Mouse (Mus musculus): ENCODE results near the gene Rpl37a. TPM values are rescaled to one million over a fixed set of nuclear protein-coding genes. Genes with fewer than 3 reads are reported as not detected.
A peak's percentile ranks its signal among the peaks of the same experiment; 100 is the strongest.

The Rpl37a gene
- polyA plus RNA-seq, 1 experiment from 2014 or later, result 1,456 TPM

- no peak overlapping the region for H3K4me3 ChIP-seq (ENCODE audit: low read depth, low read length)
- no peak for ATAC-seq (replicated peaks; ENCODE audit: low FRiP score)
- no peaks in the 10 kb centered on the region for H3K9me3 ChIP-seq (ENCODE audit: control insufficient read depth, low read length)
- no peaks in the 10 kb centered on the region for H3K36me3 ChIP-seq (ENCODE audit: control insufficient read depth, insufficient read depth, low read length)
- H3K4me2 ChIP-seq (ENCODE audit: low read depth, low read length, severe bottlenecking), result no peak overlapping the region
- H3K9ac ChIP-seq (ENCODE audit: low read length), result no peak overlapping the region
- no peaks in the 10 kb centered on the region; the same call in 1 of the 2 replicates for H3K27me3 ChIP-seq (ENCODE audit: control insufficient read depth, insufficient read depth, low read length)
- no peak overlapping the region for H3K27ac ChIP-seq (ENCODE audit: low read depth, low read length)
- DNase-seq (ENCODE audit: low spot score), result no peak
- H3K4me1 ChIP-seq (replicated peaks; ENCODE audit: control insufficient read depth, insufficient read depth, low read length), result 0 out of 2 replicates have a peak, but pooled peaks cover 2% of the 10 kb centered on the region
- 88% methylated on average over 5 of the region's 5 CpGs for WGBS
Observed at GRCm38 (mm10) chr1:72741406-72741805, 30.3 kb downstream of the Rpl37a start.

- WGBS, result 90% methylated on average over 8 of the region's 8 CpGs
- Histone ChIP-seq H3K4me3 (ENCODE audit: low read depth, low read length) (no peak overlapping the region), H3K4me2 (ENCODE audit: low read depth, low read length, severe bottlenecking) (no peak overlapping the region)
Observed at GRCm38 (mm10) chr1:72744816-72745506, 33.9 kb downstream of the Rpl37a start.

GRCm38 (mm10) chr1:72746382-72746781, 35.3 kb downstream of the Rpl37a start:
- Histone ChIP-seq H3K36me3 (ENCODE audit: control insufficient read depth, insufficient read depth, low read length) (no peaks in the 10 kb centered on the region), H3K4me2 (ENCODE audit: low read depth, low read length, severe bottlenecking) (no peak overlapping the region), H3K27ac (ENCODE audit: low read depth, low read length) (no peak overlapping the region), H3K9me3 (ENCODE audit: control insufficient read depth, low read length) (no peaks in the 10 kb centered on the region), H3K4me3 (ENCODE audit: low read depth, low read length) (no peak overlapping the region), H3K9ac (ENCODE audit: low read length) (no peak overlapping the region), H3K4me1 (replicated peaks; ENCODE audit: control insufficient read depth, insufficient read depth, low read length) (0 out of 2 replicates have a peak, but pooled peaks cover 4% of the 10 kb centered on the region), H3K27me3 (ENCODE audit: control insufficient read depth, insufficient read depth, low read length) (no peaks in the 10 kb centered on the region)
- DNase-seq (ENCODE audit: low spot score) (no peak), ATAC-seq (replicated peaks; ENCODE audit: low FRiP score) (no peak)
- 73% methylated on average over 7 of the region's 7 CpGs for WGBS

More at GRCm38 (mm10) chr1:72744816-72745506, 33.9 kb downstream of the Rpl37a start:
- no peaks in the 10 kb centered on the region for H3K36me3 ChIP-seq (ENCODE audit: control insufficient read depth, insufficient read depth, low read length)
- H3K4me1 ChIP-seq (replicated peaks; ENCODE audit: control insufficient read depth, insufficient read depth, low read length), result 0 out of 2 replicates have a peak, but pooled peaks cover 2% of the 10 kb centered on the region
- H3K9me3 ChIP-seq (ENCODE audit: control insufficient read depth, low read length), result no peaks in the 10 kb centered on the region
- no peak overlapping the region for H3K27ac ChIP-seq (ENCODE audit: low read depth, low read length)
- ATAC-seq (replicated peaks; ENCODE audit: low FRiP score) (no peak), DNase-seq (ENCODE audit: low spot score) (no peak)
- H3K27me3 ChIP-seq (ENCODE audit: control insufficient read depth, insufficient read depth, low read length), result no peaks in the 10 kb centered on the region
- no peak overlapping the region for H3K9ac ChIP-seq (ENCODE audit: low read length)

GRCm38 (mm10) chr1:72751371-72751781, 40.3 kb downstream of the Rpl37a start:
- ATAC-seq (replicated peaks; ENCODE audit: low FRiP score), result no peak
- Histone ChIP-seq H3K4me2 (ENCODE audit: low read depth, low read length, severe bottlenecking) (no peak overlapping the region), H3K27ac (ENCODE audit: low read depth, low read length) (no peak overlapping the region), H3K36me3 (ENCODE audit: control insufficient read depth, insufficient read depth, low read length) (no peaks in the 10 kb centered on the region), H3K27me3 (ENCODE audit: control insufficient read depth, insufficient read depth, low read length) (no peaks in the 10 kb centered on the region), H3K9me3 (ENCODE audit: control insufficient read depth, low read length) (no peaks in the 10 kb centered on the region), H3K4me3 (ENCODE audit: low read depth, low read length) (no peak overlapping the region), H3K9ac (ENCODE audit: low read length) (no peak overlapping the region), H3K4me1 (replicated peaks; ENCODE audit: control insufficient read depth, insufficient read depth, low read length) (0 out of 2 replicates have a peak, but pooled peaks cover 6% of the 10 kb centered on the region)
- 90% methylated on average over 7 of the region's 7 CpGs for WGBS
- no peak for DNase-seq (ENCODE audit: low spot score)

GRCm38 (mm10) chr1:72753211-72753610, 42.1 kb downstream of the Rpl37a start:
- Histone ChIP-seq H3K4me3 (ENCODE audit: low read depth, low read length) (no peak overlapping the region), H3K36me3 (ENCODE audit: control insufficient read depth, insufficient read depth, low read length) (no peaks in the 10 kb centered on the region), H3K27me3 (ENCODE audit: control insufficient read depth, insufficient read depth, low read length) (no peaks in the 10 kb centered on the region), H3K27ac (ENCODE audit: low read depth, low read length) (no peak overlapping the region), H3K9ac (ENCODE audit: low read length) (no peak overlapping the region), H3K9me3 (ENCODE audit: control insufficient read depth, low read length) (no peaks in the 10 kb centered on the region), H3K4me2 (ENCODE audit: low read depth, low read length, severe bottlenecking) (no peak overlapping the region), H3K4me1 (replicated peaks; ENCODE audit: control insufficient read depth, insufficient read depth, low read length) (0 out of 2 replicates have a peak, but pooled peaks cover 6% of the 10 kb centered on the region)
- DNase-seq (ENCODE audit: low spot score), result no peak
- WGBS, result 87% methylated on average over 6 of the region's 6 CpGs
- ATAC-seq (replicated peaks; ENCODE audit: low FRiP score), result no peak

- 60% methylated on average over 8 of the region's 8 CpGs for WGBS
- Histone ChIP-seq H3K27me3 (ENCODE audit: control insufficient read depth, insufficient read depth, low read length) (no peaks in the 10 kb centered on the region), H3K9ac (ENCODE audit: low read length) (no peak overlapping the region), H3K4me1 (replicated peaks; ENCODE audit: control insufficient read depth, insufficient read depth, low read length) (0 out of 2 replicates have a peak, but pooled peaks cover 2% of the 10 kb centered on the region), H3K4me3 (ENCODE audit: low read depth, low read length) (no peak overlapping the region), H3K27ac (ENCODE audit: low read depth, low read length) (no peak overlapping the region), H3K4me2 (ENCODE audit: low read depth, low read length, severe bottlenecking) (no peak overlapping the region), H3K9me3 (ENCODE audit: control insufficient read depth, low read length) (no peaks in the 10 kb centered on the region), H3K36me3 (ENCODE audit: control insufficient read depth, insufficient read depth, low read length) (no peaks in the 10 kb centered on the region)
- ATAC-seq (replicated peaks; ENCODE audit: low FRiP score), result no peak
- no peak for DNase-seq (ENCODE audit: low spot score)
Observed at GRCm38 (mm10) chr1:72755227-72755626, 44.1 kb downstream of the Rpl37a start.

GRCm38 (mm10) chr1:72755801-72756200, 44.7 kb downstream of the Rpl37a start:
- no peak overlapping the region for H3K4me3 ChIP-seq (ENCODE audit: low read depth, low read length)
- WGBS, result 55% methylated on average over 2 of the region's 2 CpGs
- H3K27me3 ChIP-seq (ENCODE audit: control insufficient read depth, insufficient read depth, low read length), result no peaks in the 10 kb centered on the region
- H3K4me1 ChIP-seq (replicated peaks; ENCODE audit: control insufficient read depth, insufficient read depth, low read length), result 0 out of 2 replicates have a peak, but pooled peaks cover 2% of the 10 kb centered on the region
- no peak overlapping the region for H3K9ac ChIP-seq (ENCODE audit: low read length)
- no peak overlapping the region for H3K27ac ChIP-seq (ENCODE audit: low read depth, low read length)
- DNase-seq (ENCODE audit: low spot score) (no peak), ATAC-seq (replicated peaks; ENCODE audit: low FRiP score) (peak; percentile 42; the same call in 1 of the 2 replicates)
- no peaks in the 10 kb centered on the region for H3K36me3 ChIP-seq (ENCODE audit: control insufficient read depth, insufficient read depth, low read length)
- H3K4me2 ChIP-seq (ENCODE audit: low read depth, low read length, severe bottlenecking), result no peak overlapping the region
- H3K9me3 ChIP-seq (ENCODE audit: control insufficient read depth, low read length), result no peaks in the 10 kb centered on the region

- Histone ChIP-seq H3K4me1 (replicated peaks; ENCODE audit: control insufficient read depth, insufficient read depth, low read length) (0 out of 2 replicates have a peak, but pooled peaks cover 5% of the 10 kb centered on the region), H3K4me2 (ENCODE audit: low read depth, low read length, severe bottlenecking) (no peak overlapping the region), H3K36me3 (ENCODE audit: control insufficient read depth, insufficient read depth, low read length) (no peaks in the 10 kb centered on the region), H3K9ac (ENCODE audit: low read length) (no peak overlapping the region), H3K27me3 (ENCODE audit: control insufficient read depth, insufficient read depth, low read length) (no peaks in the 10 kb centered on the region), H3K27ac (ENCODE audit: low read depth, low read length) (no peak overlapping the region), H3K9me3 (ENCODE audit: control insufficient read depth, low read length) (no peaks in the 10 kb centered on the region), H3K4me3 (ENCODE audit: low read depth, low read length) (no peak overlapping the region)
- DNase-seq (ENCODE audit: low spot score) (no peak), ATAC-seq (replicated peaks; ENCODE audit: low FRiP score) (no peak)
- WGBS, result 83% methylated on average over 6 of the region's 6 CpGs
Observed at GRCm38 (mm10) chr1:72759758-72760157, 48.7 kb downstream of the Rpl37a start.

Data from forebrain, embryonic 11.5 days (tissue).